Mouse (Mus musculus): ENCODE measurements around the gene Tnk1.

DNA sequence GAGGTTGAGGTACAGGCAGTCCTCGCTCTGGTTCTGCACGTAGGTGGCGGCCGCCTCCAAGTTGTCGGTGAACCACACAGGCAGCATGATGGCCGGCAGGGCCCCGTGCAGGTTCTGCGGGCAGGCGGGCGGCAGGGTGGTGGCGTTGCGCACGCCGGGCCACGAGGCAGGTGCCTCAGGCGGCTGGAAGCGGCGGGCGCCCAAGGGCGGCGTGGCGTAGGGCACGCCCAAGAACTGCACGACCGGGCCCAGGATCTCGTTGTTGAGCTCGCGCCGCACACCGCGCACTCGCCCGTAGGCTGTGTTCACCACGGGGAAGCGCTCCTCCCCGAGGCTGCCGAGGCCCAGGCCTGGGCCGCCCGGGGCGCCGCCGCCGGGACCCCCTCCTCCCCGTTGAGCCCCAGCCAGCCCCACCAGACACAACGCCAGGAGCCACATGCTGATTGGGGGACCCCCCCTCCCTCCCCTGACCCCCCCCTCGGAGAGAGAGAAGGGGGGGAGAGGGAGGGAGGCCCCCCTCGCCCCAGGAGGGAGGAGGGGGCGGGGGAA is 24.5 kb downstream of the Tnk1 start:
- TF ChIP-seq POLR2A (IDR thresholded peaks at IDR 0.05; ENCODE audit: low read depth, low read length) (no peak), CTCF (IDR thresholded peaks at IDR 0.05; ENCODE audit: extremely low read depth, insufficient read depth, insufficient read length, insufficient replicate concordance) (no peak)
